Mouse (Mus musculus): ENCODE measurements around the gene Jak3.

The Jak3 gene

DNA sequence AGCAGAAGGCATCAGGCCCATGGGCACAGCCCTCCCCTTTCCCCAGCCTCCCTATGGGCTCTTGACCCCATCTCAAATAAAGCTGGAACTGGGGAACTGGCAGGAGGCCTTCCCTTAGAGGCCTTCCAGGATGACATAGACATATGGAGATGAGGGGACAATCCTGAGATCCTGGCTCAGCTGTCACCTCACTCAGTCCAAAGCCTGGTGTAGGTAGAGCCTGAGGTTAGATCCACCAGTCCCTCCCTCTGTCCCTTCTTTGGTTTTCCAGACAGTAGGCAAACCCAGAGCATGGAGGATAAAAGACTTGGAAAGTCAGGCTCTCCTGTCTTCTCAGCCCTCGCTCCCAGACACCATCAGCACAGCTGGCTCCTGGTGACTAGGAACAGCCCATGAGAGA is 9.2 kb upstream of the Jak3 start:
- DNase-seq, result no peak

DNA sequence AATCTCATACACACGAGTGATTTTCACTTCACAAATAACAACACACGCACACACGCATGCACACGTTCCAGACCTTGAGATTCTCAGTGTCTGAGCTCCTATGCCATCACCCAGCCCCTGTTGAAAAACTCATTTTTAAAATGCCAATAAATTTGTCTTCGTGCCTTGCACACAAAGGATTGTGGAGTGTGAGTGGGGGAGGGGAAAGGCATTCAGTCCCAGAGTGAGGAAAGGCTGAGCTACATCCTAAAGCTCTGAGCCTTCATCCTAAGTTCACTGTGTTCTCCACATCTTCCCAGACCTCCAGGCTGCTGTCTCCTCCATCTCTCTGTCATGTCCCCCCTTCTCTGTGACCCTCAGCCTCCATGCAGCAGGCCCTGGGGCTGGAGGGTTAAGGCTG is 8.8 kb upstream of the Jak3 start:
- no peak for DNase-seq

DNA sequence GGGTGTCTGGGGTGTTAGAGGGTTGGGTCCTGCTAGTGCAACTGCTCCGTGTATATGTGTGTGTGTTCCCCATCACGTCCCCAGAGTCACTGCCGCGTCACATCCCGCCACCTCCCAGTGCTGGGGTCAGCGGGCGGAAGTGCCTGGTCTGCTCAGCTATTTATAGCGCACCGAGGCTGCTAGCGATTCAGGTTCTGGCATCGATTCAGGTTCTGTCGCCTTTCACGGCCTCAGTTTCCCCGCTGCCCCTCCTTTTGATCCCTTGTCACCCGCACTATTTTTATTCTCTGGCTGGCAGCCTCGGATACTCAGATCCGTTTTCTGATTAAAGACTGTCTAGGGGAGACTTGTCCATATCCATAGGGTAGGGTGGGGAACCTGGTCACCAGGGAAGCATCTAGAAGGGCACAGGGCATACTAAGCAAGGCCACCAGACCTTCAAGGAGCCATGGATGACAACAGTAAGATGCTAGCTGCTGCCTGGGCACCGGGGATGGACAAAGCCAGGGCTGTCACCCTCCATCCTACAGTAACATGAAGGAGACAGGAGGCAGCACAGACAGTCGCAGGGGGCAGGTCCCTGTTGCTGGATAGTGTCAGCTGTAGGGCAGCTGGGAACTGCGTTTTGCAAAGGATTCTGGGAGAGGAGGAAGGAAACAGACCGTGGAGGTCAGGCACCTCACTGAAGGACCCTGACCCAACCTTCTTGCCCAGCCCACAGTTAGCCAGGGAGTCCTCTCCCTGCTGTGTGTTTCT is 7.7 kb upstream of the Jak3 start:
- peak; percentile 46 for DNase-seq

DNA sequence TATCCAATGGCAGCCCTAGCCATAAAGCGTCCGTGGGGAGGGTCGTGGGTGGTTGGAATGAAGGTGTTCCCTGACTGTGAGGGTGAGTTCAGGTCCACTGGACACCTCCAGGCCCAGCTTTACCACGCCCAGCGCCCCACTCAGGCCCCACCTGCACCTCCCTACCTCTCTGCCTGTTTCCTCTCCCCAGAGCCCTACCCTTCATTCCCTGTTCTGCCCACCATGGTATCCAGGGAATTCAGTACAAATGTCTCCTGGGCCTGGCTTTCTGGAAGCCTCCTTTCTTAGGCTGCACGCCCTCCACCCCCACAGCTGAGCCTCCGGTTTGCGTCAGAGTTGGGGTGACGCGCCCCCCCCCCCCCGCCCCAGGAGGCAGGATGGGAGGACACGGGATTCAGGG is 5.9 kb upstream of the Jak3 start:
- no peak for DNase-seq

DNA sequence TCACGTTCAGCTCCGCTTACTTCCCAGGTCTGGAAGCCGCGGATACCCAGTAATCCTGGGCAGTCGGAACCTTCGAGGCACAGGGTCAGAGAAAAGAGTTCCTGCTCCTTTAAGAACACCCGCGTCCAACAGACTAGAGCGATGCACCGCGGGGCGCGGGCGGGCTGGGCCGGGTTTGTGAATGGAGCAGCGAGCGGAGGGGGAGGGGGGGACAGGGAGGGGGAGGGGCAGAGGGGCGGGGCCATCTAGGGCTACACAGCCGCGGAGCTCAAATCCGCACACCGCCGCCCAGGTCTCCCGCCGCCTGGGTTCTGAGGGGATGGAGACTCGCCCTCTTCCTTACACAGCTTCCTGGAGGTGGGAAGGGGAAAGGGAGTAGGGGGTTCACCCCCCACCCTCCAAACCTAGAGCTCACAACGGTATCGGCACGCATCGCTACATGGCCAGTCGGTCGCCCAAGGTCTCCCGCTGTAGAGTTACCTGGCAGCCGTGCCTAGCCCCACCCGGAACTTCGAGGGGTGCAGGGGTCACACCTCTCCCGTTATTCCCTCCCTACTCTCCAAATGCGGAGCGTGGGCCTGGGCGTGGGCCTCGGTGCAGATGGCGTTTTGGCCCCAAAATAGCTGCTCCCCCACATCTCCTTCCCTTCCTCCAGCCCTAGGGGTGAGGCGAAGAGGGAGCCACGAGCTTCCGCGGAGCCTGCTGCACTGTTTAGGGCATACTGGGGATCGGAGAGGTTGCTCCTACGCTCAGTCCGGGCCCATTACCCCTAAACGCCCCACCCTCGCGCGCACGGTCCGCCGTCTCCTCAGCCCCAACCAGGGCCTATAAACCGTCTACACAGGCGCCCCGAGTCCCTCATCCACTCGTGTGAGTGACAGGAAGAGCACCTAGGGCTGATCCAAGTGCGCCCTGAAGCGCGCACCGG is 5.2 kb upstream of the Jak3 start:
- DNase-seq, result peak; percentile 79

DNA sequence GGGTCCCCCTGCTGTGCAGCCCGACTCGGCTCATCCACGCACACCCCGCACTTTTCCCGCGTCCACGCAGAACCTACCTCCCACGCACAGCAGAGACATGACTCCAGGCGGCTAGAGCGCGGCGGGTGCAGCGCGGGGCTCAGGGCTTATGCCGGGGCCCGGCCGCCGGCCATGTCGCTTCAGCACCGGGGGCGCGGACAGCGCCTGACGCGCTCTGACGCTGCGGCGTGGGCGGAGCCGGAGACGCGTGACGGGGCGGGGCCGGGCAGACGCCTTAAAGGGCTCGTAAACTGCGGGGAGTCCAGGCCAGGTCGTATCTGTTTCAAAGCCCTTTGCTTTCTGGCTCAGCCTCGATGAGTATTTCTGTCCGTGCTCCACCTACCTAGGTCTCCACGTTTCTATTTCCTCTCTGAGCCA is 4.5 kb upstream of the Jak3 start, which contains the start of gene Unc13a:
TSS of gene Unc13a (minus strand) at position 209 of the 417 bp plus-strand sequence.
- DNase-seq, result peak; percentile 93

DNA sequence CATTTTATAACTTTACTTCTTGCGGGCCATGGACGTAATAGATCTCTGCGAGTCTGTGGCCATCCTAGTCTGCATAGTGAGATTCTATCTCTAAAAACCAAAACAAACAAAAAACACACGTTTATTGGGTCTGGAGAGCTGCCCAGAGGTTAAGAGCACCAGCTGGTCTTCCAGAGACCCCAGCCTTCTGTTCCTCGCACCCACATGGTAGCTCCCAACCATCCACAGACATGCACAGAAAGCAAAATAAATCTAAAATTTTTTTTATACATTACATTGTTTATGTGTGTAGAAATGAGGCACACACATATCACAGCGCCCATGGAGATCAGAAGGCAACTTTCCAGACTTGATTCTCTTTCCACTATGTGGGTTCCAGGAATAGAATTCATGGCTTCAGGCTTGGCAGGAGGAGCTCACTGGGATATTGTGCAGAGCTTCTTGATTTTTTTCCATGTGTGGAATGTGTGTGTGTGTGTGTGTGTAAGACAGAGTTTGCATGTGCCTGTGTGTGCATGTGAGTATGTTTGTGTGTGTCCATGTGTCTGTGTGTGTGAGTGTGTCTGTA is 3.8 kb upstream of the Jak3 start:
- DNase-seq, result no peak

DNA sequence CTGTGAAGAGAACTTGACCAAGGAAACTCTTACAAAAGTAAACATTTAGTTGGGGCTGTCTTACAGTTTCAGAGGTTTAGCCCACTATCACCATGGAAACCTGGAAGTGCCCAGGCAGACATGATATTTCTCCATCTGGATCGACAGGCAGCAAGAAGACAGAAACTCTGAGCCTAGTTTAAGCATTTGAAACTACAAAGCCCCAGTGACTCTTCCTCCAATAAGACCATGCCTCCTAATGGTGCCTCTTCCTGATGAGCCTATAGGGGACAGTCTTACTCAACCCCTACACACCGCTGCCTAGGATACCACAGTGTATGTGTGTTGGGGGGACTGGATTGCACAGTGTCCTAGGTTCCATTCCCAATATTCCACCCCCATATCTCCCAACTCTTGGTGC is 2.0 kb upstream of the Jak3 start:
- no peak for DNase-seq

DNA sequence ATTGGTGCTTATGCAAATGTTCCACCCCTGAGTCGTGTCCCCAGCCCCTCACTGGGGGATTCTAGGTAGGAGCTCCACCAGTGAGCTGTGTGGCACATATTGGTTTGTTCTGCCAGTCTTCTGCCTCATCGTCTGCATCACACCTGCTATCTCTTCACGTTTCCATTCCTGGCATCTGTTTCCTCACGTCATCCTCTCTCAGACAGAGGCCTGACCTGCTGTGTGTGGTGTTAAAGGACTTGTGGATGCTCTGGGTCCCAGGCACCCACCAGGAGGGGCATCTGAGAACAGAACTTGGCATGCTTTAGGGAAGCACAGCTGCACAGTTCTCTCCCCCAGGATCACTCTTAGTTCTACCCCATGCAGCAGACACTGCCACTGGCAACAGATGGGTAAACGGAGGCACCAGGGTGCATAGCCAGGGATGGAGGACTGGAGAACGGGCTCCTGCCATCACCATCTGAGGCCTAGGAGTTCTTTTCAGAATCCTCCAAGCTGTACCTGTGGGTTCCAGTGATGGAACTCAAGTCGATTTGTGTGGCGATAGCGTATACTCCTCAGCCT is 558 bp upstream of the Jak3 start:
- no peak for DNase-seq

DNA sequence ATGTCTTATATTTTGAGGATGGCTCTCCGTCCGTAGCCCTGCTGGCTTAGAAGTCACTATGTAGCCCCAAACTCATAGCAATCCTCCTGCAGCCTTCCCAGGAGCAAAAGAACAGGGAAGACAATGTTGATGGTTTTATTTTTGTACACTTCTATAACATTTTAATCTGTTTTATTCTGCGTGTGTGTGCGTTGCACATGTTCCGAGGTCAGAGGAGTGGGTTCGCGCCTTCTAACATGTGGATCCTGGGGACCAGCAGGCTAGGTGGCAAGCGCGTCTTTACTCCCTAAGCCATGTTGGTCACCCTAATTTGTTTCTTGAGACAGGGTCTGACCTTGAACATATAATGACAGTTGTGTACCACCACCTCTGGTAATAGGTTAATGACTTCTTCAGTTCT is 707 bp downstream of the Jak3 start:
- DNase-seq, result peak; percentile 32

DNA sequence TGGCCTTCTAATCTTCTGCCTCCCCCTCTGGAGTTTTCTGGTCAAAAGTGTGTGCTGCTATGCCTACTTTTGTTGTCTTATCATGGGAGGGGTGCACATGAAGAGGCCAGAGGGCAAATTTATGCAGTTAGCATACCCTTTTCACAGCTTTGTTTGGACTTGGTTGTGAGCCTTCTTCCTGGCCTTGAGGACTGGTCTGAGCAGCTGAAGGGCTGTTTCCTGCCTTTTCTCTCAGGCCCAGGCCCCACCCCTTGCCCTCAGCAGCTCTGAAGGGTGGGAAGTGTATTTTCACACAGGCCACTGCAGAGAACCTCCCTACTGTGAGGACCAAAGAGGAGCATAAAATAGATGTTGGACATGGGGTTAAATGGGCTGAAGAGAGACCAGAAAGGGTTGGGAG is 1.5 kb downstream of the Jak3 start:
- peak; percentile 17 for DNase-seq

DNA sequence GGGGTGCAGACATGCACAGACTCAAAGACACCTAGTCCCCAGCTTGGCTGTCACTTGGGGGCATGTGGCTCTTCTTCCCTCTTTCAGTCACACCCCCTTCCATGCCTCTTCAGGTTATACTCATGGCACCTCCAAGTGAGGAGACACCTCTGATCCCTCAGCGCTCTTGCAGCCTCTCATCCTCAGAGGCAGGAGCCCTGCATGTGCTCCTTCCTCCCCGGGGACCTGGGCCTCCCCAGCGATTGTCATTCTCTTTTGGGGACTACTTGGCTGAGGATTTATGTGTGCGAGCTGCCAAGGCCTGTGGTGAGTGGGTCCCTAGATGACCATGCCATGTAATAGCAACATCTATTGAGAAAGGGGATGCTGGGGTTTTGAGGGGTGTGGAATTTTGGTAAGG is 2.1 kb downstream of the Jak3 start:
- no peak for DNase-seq

DNA sequence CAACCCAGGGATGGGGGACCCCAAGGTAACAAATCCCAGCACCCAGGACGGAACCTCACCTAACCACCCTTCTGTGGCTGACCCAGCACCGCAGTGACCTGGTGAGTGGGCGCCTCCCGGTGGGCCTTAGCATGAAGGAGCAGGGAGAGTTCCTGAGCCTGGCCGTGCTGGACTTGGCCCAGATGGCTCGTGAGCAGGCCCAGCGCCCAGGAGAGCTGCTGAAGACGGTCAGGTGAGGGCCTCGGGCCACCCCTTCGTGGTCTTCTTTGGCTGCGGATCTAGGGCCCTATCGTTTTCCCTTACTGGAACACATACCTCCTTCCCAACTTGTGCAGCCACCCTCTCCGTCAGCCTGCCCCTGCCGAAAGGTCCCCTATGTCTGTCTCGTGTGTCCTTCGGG is 3.0 kb downstream of the Jak3 start:
- DNase-seq, result peak; percentile 29

DNA sequence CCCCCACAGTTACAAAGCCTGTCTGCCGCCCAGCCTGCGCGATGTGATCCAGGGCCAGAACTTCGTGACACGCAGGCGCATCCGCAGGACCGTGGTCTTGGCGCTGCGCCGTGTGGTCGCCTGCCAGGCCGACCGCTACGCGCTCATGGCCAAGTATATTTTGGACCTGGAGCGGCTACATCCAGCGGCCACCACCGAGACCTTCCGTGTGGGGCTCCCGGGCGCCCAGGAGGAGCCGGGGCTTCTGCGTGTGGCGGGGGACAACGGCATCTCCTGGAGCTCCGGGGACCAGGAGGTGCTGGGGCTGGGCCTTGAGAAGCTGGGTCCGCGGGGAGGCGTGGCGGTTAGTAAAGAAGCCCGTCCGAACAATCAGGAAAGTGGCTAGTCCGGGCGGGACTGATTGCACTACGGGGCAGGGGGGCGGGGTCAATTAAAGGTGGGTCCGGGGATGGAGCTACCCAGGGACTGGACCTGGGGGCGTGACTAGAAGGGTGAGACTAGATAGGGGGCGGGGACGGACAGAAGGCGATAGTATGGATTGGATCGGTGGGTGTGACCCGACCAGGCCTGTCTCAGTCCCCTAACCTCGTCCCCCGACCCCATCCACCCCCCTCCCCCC is 3.6 kb downstream of the Jak3 start:
- peak; percentile 54 for DNase-seq

DNA sequence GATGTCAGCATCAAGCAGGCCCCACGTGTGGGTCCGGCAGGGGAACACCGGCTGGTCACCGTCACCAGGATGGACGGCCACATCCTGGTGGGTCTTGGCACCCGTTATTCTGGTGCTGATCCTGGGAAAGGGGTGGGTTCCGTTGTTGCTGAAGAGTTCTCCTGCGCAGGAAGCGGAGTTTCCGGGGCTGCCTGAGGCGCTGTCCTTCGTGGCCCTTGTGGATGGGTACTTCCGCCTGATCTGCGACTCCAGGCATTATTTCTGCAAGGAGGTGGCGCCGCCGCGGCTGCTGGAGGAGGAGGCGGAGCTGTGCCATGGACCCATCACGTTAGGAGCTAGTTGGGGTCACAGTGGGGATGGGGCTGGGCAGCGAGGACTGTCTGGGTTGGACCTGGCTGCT is 4.4 kb downstream of the Jak3 start:
- no peak for DNase-seq

DNA sequence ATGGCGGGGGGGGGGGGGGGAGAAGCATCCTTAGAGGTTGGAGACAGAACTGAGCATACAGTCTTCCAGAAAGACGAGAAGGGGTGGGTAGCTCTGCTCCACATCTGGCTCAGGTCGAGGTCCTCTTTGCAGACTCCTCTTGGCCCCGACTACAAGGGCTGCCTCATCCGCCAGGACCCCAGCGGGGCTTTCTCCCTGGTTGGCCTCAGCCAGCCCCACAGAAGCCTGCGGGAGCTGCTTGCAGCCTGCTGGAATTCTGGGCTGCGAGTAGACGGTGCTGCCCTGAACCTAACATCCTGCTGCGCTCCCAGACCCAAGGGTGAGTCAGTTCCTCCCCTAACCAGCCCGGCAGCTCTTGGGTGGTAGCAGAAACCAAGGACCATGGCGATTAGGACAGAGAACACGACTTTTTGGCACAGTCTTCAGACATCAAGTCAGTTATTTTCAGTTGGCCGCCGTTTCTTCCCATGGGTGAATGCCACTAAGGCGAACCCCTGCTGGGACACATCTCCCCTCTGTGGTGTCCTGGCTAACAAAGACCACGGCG is 5.3 kb downstream of the Jak3 start:
- no peak for DNase-seq

DNA sequence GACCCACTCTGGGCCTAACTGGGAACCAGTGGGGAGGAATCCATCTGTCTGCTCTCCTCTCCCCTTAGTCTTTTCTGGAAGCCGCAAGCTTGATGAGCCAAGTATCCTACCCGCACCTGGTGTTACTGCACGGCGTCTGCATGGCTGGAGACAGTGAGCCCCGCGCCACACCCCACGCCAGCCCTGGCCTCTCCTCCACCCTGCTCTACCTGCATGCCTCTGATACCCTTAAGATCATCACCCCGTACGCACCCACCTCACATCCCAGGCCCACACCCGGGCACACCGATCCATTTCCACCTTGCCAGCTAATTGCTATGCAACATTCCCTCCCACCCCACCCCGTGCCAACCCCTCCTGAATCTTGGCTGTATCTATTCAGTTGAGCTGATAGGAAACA is 6.7 kb downstream of the Jak3 start:
- DNase-seq, result no peak

DNA sequence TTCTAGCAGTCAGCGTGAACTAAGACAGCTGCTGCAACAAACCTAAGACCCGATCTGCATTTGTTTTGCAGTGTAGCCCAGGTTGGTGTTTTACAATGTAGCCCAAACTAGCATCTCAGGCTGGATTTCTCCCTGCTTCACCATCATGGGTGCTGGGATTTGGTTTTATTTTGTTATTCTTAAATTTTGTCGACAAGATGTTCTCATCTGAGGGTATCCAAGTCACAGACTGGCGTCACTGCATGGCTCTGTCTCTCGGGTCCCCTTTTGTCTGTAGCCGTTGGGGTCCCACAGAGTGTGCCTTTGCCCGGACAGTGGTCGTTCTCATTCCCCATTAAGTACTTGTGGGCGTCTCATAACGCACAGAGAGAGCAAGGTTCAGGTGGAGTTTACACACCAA is 8.6 kb downstream of the Jak3 start:
- no peak for DNase-seq

DNA sequence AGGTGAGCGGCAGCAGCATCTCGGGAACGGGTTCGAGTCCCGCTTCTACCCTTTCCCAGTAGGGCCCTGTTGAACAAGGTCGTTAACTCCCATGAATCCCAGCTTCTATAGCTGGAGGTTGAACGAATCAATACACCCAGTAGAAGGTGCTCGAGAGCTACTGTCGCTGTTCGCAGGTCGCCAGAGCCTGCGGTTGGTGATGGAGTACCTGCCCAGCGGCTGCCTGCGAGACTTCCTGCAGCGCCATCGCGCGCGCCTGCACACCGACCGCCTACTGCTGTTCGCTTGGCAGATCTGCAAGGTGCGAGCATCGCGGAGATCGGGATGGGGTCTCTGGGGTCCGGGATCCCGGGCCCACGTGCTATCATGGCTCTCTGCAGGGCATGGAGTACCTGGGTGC is 9.5 kb downstream of the Jak3 start:
- DNase-seq, result no peak

DNA sequence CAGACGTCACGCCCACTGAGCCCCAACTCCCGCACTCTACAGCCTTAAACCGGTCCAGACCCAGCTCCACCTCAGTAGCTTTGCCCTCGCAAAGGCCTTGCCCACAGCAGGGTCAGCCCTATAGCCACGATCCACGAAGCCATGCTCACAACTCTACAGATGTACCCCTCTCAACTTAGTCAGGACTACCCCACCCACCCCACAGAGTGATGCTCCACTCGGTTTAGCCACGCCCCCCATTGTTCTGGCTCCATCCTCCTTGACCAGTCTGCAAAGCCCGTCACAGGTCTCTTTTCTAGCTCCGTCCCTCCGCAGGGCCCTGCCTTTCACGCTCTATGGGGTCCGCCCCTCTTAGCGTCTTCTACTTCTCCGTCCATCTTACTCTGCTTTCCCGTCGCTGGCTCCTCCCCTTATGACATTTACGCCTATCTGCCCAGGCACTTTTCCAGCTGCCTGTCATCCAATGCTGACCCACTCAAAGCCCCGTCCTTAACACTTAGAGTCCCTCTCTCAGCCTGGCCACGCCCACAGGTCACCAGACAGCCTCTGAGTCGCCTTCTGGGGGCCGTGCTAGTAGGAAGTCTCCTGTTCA is 10.1 kb downstream of the Jak3 start:
- DNase-seq, result no peak

DNA sequence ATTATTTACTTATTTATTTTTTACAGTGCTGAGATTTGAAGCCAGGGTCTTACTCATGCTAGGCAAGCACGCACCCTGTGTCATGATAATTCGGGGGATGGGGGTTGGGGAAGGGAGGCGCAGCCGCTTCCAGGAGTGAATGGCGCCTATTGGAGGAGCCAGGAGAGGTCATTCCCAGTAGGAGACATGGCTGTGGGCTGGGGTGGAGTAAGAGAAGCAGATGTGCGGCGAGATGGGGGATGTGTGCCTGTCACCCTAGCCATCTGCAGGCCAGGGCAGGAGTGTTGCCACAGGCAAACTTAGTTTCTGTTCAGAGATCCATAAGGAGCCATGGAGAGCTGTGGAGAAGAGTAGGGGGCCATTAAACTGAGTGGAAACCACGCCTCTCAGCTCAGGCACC is 11.5 kb downstream of the Jak3 start:
- DNase-seq, result no peak

DNA sequence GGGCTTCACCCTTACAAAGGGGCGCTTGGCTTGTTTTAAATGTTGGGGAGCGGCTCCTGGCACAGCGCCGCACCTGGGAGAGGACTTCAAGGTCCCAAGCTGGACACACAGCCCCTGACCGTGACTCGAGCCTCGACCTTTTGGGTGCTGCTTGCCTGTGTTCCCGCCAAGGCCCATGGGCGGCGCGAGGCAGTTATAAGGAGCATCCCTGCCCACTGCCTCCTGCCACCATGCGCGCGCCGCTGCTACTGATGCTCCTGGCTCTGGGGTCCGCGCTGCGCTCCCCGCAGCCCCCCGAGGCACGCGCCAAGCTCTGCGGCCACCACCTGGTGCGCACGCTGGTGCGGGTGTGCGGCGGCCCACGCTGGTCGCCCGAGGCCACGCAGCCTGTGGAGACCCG is 12.9 kb downstream of the Jak3 start, which contains the start of gene Insl3:
TSS of gene Insl3 (plus strand) at position 187 of the 400 bp plus-strand sequence.
- DNase-seq, result no peak
